Mouse (Mus musculus): ENCODE measurements around the gene Spata48. TPM values are rescaled to one million over a fixed set of nuclear protein-coding genes. Genes with fewer than 3 reads are reported as not detected.

Spata48 gene
- total RNA-seq (2023) = 1 to 10 TPM; 3.4 to 8.4 TPM

DNA sequence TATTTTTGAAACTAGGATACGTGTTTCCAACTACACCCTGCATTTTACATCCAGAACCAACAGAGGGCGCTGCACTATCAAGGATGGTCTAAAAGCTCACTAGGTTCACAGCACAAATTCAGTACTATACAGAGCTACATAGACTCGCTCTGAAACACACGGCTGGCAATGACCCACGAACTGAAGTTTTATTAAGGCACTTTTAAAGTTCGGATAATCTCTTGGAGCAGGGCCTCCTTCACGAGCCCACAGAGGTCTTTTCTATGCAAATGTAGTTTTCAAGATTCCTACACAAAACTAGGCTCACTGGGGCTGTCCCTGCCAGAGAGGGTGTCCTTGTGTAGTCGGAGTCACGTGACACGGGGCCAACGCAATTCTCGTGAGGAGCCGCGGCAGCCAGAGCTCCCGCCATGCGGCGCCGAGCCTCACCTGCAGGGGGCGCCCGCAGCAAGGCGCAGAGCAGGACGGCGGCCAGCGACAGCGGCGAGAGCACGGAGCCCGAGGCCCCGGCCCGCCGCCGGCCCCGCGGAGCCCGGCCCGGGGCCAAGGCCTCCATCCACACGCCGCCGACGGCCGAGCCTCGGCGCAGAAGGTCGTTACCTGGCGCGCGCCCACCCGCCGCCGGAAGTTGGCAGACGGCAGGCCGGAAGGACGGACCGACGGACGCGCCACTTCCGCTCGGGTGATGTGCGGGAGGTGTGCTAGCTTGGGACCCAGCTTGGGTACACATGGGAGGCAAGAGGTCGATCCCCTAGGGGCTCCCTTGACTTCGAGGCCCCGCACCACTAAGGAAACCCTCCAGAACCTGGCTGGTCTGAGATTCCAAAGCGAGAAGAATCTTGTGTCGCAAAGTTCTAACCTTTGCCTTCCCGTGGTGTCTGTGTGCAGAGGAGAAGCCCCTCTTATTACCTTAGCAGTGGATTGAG, at the start of gene Spata48, which contains the start of gene Zpbp:
Gene Spata48 (plus strand): TSS at position 460 of the 926 bp plus-strand sequence.
Gene Zpbp (minus strand): TSS at position 774 of the 926 bp plus-strand sequence.

Other genes starting within 250 kb of the Spata48 start
- gene Zpbp, start 314 bp downstream of the Spata48 start, total RNA-seq (2023) = 1 to 10 TPM; 1.9 to 2.3 TPM
- gene 4930512M02Rik, start 165.7 kb downstream of the Spata48 start, total RNA-seq (2023) = not detected
- gene Ikzf1, start 222.9 kb downstream of the Spata48 start, total RNA-seq (2023) = 100 to 1,000 TPM; 549 to 611 TPM